Mouse (Mus musculus) heart, postnatal 0 days (tissue): ENCODE measurements around the gene Sel1l3. TPM values are rescaled to one million over a fixed set of nuclear protein-coding genes. Genes with fewer than 3 reads are reported as not detected.
A peak's percentile ranks its signal among the peaks of the same experiment; 100 is the strongest.

Experiments used
- ATAC-seq: fragments of 200-750 bp; cut with Nextera tagmentation; 2 replicates; pipeline ENCODE4 v1.8.0; 2017; ENCODE audit warnings: low read depth, moderate number of reproducible peaks, moderate library complexity; ENCODE audit not compliant: insufficient read depth
- DNase-seq: peaks from one replicate; pipeline ENCODE4 v3.0.0-alpha.2; 2016; ENCODE audit warnings: low spot score
- H3K27ac ChIP-seq: fragments of 300-500 bp; sonication (generic); 2 replicates; pipeline ENCODE4 v1.5.1; 2014; ENCODE audit warnings: low read depth, mild to moderate bottlenecking
- H3K27me3 ChIP-seq: fragments of 300-500 bp; sonication (generic); 2 replicates; pipeline ENCODE4 v1.6.1; 2014; ENCODE audit warnings: low read length, mixed read lengths; ENCODE audit not compliant: control insufficient read depth, insufficient read depth
- H3K36me3 ChIP-seq: fragments of 300-500 bp; sonication (generic); replicated peaks from 2 replicates; pipeline ENCODE4 v1.6.1; 2014; ENCODE audit warnings: low read length, mixed read lengths; ENCODE audit not compliant: control insufficient read depth, insufficient read depth
- H3K4me1 ChIP-seq: fragments of 300-500 bp; sonication (generic); 2 replicates; pipeline ENCODE4 v1.6.1; 2014; ENCODE audit warnings: antibody characterized with exemption; ENCODE audit not compliant: control insufficient read depth, insufficient read depth
- H3K4me2 ChIP-seq: fragments of 300-500 bp; sonication (generic); 2 replicates; pipeline ENCODE4 v1.6.1; 2014; ENCODE audit warnings: low read depth, mild to moderate bottlenecking, low read length, moderate library complexity
- H3K4me3 ChIP-seq: fragments of 300-500 bp; sonication (generic); 2 replicates; pipeline ENCODE4 v1.5.1; 2014; ENCODE audit warnings: low read depth, low read length
- H3K9ac ChIP-seq: fragments of 300-500 bp; sonication (generic); replicated peaks from 2 replicates; pipeline ENCODE4 v1.6.1; 2014; ENCODE audit warnings: low read depth, low read length, mixed read lengths
- H3K9me3 ChIP-seq: fragments of 300-500 bp; sonication (generic); replicated peaks from 2 replicates; pipeline ENCODE4 v1.6.1; 2016; ENCODE audit warnings: low read length; ENCODE audit not compliant: control insufficient read depth
- CTCF ChIP-seq: IDR thresholded peaks from 2 replicates; pipeline ENCODE4 v1.5.1; 2016; ENCODE audit warnings: antibody characterized with exemption, control low read depth, low read depth
- EP300 ChIP-seq: IDR thresholded peaks from 2 replicates; pipeline ENCODE4 v1.6.1; 2016; ENCODE audit warnings: antibody characterized with exemption, low read depth
- WGBS: fragments of 180-500 bp; shearing (Covaris S2); extraction: QIAGEN DNeasy Blood & Tissue Kit; methylation state at CpG from one replicate; pipeline ENCODE4 v1.1.7; 2014; 5-methylcytosine and 5-hydroxymethylcytosine counted together
- polyA plus RNA-seq: library from polyadenylated mRNA; unstranded; fragments of >200 nt; fragmentation: Nextera tagmentation; extraction: Ambion mirVana; gene quantifications from 2 replicates; pipeline ENCODE4 v1.2.1, GENCODE M21; 2015
- total RNA-seq: library from RNA; depleted of rRNA; stranded (reverse); fragments of >200 nt; gene quantifications from 2 replicates; pipeline ENCODE4 v1.2.3, GENCODE M21; 2014; ENCODE audit warnings: low replicate concordance

Gene Sel1l3
- total and polyA plus RNA-seq, 2 experiments from 2014 or later = 0.14 to 1.4 TPM

GRCm38 (mm10) chr5:53138025-53138424 lies 75.7 kb downstream of the Sel1l3 start:
- Histone ChIP-seq H3K27me3 (no peaks in the 10 kb centered on the region), H3K4me2 (no peak overlapping the region), H3K27ac (no peak overlapping the region), H3K4me3 (no peak overlapping the region), H3K4me1 (peaks cover 11% of the 10 kb centered on the region), H3K36me3 (no peaks in the 10 kb centered on the region), H3K9ac (no peak overlapping the region), H3K9me3 (no peaks in the 10 kb centered on the region)
- no peak for TF ChIP-seq EP300
- no peak for TF ChIP-seq CTCF
- WGBS = 89% methylated on average over 8 of the region's 8 CpGs
- ATAC-seq = no peak
- DNase-seq = no peak

GRCm38 (mm10) chr5:53135984-53136383 lies 77.7 kb downstream of the Sel1l3 start:
- H3K27ac ChIP-seq = no peak overlapping the region
- no peaks in the 10 kb centered on the region for H3K36me3 ChIP-seq
- H3K4me1 ChIP-seq = peaks cover 11% of the 10 kb centered on the region
- 80% methylated on average over 8 of the region's 8 CpGs for WGBS
- TF ChIP-seq EP300 (no peak), CTCF (no peak)
- no peak overlapping the region for H3K9ac ChIP-seq
- no peaks in the 10 kb centered on the region for H3K9me3 ChIP-seq
- no peak for ATAC-seq
- no peak overlapping the region for H3K4me2 ChIP-seq
- no peak for DNase-seq
- no peaks in the 10 kb centered on the region for H3K27me3 ChIP-seq
- no peak overlapping the region for H3K4me3 ChIP-seq

DNA sequence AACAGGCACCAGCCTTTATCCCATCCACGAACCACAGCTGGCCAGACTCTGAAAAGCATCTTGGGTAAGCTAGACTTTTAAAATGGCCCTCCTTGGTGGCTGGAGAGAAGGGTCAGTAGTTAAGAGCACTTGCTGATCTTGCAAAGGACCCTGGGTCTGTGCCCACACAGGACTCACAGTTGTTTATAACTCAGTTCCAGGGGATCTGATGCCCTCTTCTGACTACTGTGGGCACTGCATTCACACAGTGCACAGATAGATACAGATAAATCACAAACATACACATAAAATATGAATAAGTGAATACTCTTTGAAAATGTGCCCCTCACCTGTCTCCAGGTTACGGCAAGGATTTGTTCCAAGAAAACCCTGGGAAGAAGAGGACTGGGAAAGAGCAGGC lies 79.7 kb downstream of the Sel1l3 start:
- Histone ChIP-seq H3K4me1 (peaks cover 8% of the 10 kb centered on the region), H3K36me3 (no peaks in the 10 kb centered on the region), H3K4me3 (no peak overlapping the region), H3K27ac (no peak overlapping the region), H3K9me3 (no peaks in the 10 kb centered on the region), H3K4me2 (no peak overlapping the region), H3K9ac (no peak overlapping the region), H3K27me3 (no peaks in the 10 kb centered on the region)
- TF ChIP-seq EP300 (no peak), CTCF (no peak)
- DNase-seq (no peak), ATAC-seq (no peak)
- WGBS = 88% methylated on average over 2 of the region's 2 CpGs

DNA sequence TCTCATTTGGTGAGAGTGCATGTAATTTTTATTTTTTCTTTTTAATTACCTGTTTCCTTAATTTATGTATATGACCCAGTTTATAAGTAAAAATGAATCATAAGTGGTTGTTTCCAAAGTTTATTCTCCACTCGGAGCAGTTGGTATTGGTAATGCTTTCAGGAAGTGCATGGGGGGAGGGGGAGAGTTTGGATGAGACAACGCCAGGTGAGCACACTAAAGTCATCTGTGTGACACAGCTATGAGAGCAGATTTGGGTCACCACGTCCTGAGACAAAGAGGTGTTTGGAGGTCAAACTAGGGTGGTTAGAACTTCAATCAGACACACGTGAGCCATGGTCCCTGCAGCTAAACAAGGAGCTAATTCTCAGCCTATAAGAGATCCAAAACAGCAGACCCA lies 89.0 kb downstream of the Sel1l3 start:
- Histone ChIP-seq H3K27me3 (no peaks in the 10 kb centered on the region), H3K4me2 (no peak overlapping the region), H3K27ac (no peak overlapping the region), H3K9me3 (no peaks in the 10 kb centered on the region), H3K9ac (no peak overlapping the region), H3K36me3 (no peaks in the 10 kb centered on the region), H3K4me3 (no peak overlapping the region), H3K4me1 (no peaks in the 10 kb centered on the region)
- DNase-seq (no peak), ATAC-seq (no peak)
- 69% methylated on average over 4 of the region's 4 CpGs for WGBS
- TF ChIP-seq EP300 (no peak), CTCF (no peak)

GRCm38 (mm10) chr5:53123525-53124286 lies 90.0 kb downstream of the Sel1l3 start:
- Histone ChIP-seq H3K4me3 (no peak overlapping the region), H3K9ac (no peak overlapping the region), H3K9me3 (no peaks in the 10 kb centered on the region), H3K4me2 (no peak overlapping the region), H3K36me3 (no peaks in the 10 kb centered on the region), H3K27ac (no peak overlapping the region), H3K27me3 (no peaks in the 10 kb centered on the region), H3K4me1 (no peaks in the 10 kb centered on the region)
- peak; percentile 60 for DNase-seq
- WGBS = 33% methylated on average over 10 of the region's 10 CpGs
- TF ChIP-seq CTCF (peak; percentile 85), EP300 (no peak)
- peak; percentile 60; the same call in 1 of the 2 replicates for ATAC-seq

- no peak overlapping the region for H3K27ac ChIP-seq
- no peaks in the 10 kb centered on the region for H3K36me3 ChIP-seq
- 55% methylated on average over 3 of the region's 3 CpGs for WGBS
- H3K4me2 ChIP-seq = no peak overlapping the region
- no peak for ATAC-seq
- H3K4me3 ChIP-seq = no peak overlapping the region
- TF ChIP-seq EP300 = no peak
- TF ChIP-seq CTCF = no peak
- H3K9me3 ChIP-seq = no peaks in the 10 kb centered on the region
- H3K4me1 ChIP-seq = no peaks in the 10 kb centered on the region
- no peak overlapping the region for H3K9ac ChIP-seq
- no peaks in the 10 kb centered on the region for H3K27me3 ChIP-seq
- DNase-seq = no peak
Measured at GRCm38 (mm10) chr5:53119689-53120088, 94.0 kb downstream of the Sel1l3 start.
